Mouse (Mus musculus): ENCODE measurements around the gene Zfp248. TPM values are rescaled to one million over a fixed set of nuclear protein-coding genes. Genes with fewer than 3 reads are reported as not detected.

The Zfp248 gene
- 10 to 100 TPM; 18.1 to 19.5 TPM for total RNA-seq (2021)
- long read RNA-seq, experiment 1, transcript Zfp248-201 (6 exons, 3,683 nt), result major isoform, 5 of 7 reads
- long read RNA-seq, experiment 1, partial matches to known transcripts, result 2 of 7 reads
- long read RNA-seq, experiment 1, other reads (novel, unspliced or antisense), result 0 of 7 reads
- long read RNA-seq, experiment 2, partial matches to known transcripts, result 0 of 2 reads
- long read RNA-seq, experiment 2, other reads (novel, unspliced or antisense), result 2 of 2 reads

DNA sequence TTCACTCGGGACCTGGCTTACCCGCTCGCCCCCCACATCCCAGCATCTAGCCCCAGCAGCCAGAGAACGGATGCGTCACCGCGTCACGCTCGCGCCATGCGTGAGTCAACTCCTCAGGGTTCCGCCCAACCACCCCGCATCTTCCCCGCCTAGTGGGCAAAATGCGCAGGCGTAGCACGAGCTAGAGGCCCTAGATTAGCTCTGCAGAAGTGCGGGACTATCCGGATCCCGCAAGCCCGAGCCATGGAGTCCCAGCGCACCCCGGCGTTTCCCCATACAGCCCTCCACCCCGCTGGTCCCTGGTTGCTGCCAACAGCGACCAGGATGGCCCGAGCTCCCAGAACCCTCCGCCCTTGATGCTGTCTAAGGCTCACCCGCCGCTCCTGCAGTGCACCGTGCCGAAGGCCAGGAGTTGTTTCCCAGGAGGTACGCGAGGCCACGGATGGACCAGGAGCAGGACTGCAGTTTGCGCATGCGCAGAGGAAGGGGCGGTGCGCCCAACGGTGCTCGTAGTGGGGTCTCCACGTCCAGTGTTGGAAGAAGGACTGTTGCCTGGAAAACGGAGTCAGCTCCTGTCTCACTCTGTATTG is at the start of gene Zfp248:
Zfp248 (minus strand) TSS at position 487 of the 590 bp plus-strand sequence.
- peak; percentile 60 for TF ChIP-seq CTCF (IDR thresholded peaks at IDR 0.05)
- Histone ChIP-seq H3K27ac (peak within 1 kb of the TSS; percentile 100), H3K4me3 (peak within 1 kb of the TSS; percentile 92)
- peak; percentile 93 to 94 for DNase-seq (ENCODE audit: extremely low spot score in 1 of 2, low spot score in 2 of 2)
- intact Hi-C loops (cut with DNase I), result loop anchor here (1.0 kb wide), 2 partner anchors 24 to 36 kb away; partner anchors contain the start of genes Bms1 and Zfp9

- no peak for TF ChIP-seq CTCF (IDR thresholded peaks at IDR 0.05)
- Histone ChIP-seq H3K4me3 (no peak overlapping the region), H3K27ac (no peak overlapping the region)
- DNase-seq (ENCODE audit: extremely low spot score in 1 of 2, low spot score in 2 of 2), result no peak
- intact Hi-C loops (cut with DNase I), result no loop called here
Measured at GRCm38 (mm10) chr6:118499010-118499409, 43.7 kb upstream of the Zfp248 start.

GRCm38 (mm10) chr6:118482125-118482524 is 26.8 kb upstream of the Zfp248 start:
- no peak for DNase-seq (ENCODE audit: extremely low spot score in 1 of 2, low spot score in 2 of 2)
- H3K4me3 ChIP-seq, result no peak overlapping the region
- intact Hi-C loops (cut with DNase I), result no loop called here
- no peak for TF ChIP-seq CTCF (IDR thresholded peaks at IDR 0.05)
- no peak overlapping the region for H3K27ac ChIP-seq

GRCm38 (mm10) chr6:118478957-118479708 is 23.8 kb upstream of the Zfp248 start, which contains the start of gene Zfp9:
Gene Zfp9, minus strand, starts transcription at chr6:118479320.
- peak within 1 kb of the TSS; percentile 88 for H3K27ac ChIP-seq
- TF ChIP-seq CTCF (IDR thresholded peaks at IDR 0.05), result no peak
- peak; percentile 86 for DNase-seq (ENCODE audit: extremely low spot score in 1 of 2, low spot score in 2 of 2)
- intact Hi-C loops (cut with DNase I), result loop anchor here (1.0 kb wide), 1 partner anchor 24 kb away; the partner anchor contains the start of gene Zfp248
- peak within 1 kb of the TSS; percentile 71 for H3K4me3 ChIP-seq

GRCm38 (mm10) chr6:118477875-118478785 is 22.8 kb upstream of the Zfp248 start:
- Histone ChIP-seq H3K4me3 (peak overlapping the region; percentile 71), H3K27ac (peak overlapping the region; percentile 88)
- intact Hi-C loops (cut with DNase I), result no loop called here
- no peak for DNase-seq (ENCODE audit: extremely low spot score in 1 of 2, low spot score in 2 of 2)
- no peak for TF ChIP-seq CTCF (IDR thresholded peaks at IDR 0.05)

- Histone ChIP-seq H3K27ac (no peak overlapping the region), H3K4me3 (no peak overlapping the region)
- intact Hi-C loops (cut with DNase I), result no loop called here
- no peak for DNase-seq (ENCODE audit: extremely low spot score in 1 of 2, low spot score in 2 of 2)
- TF ChIP-seq CTCF (IDR thresholded peaks at IDR 0.05), result no peak
Measured at GRCm38 (mm10) chr6:118462069-118462705, 6.9 kb upstream of the Zfp248 start.

DNA sequence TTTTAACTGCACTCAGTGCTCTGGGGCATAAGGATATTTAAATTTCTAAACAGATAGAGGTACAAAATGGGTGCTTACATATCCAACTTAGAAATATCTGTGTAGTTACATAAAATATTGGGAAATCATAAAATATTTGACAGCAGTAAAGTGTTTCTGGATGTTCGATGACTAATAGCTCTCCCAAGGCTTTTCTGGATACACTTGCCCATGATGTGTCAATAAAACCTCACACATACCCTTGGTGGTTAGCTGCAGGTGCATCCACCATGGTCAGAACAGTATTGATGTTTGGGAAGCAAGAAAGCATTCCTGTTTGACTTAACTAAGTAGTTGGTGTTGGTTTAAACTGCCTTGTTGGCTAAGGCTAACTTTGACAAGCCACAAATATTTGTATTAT is 2.4 kb upstream of the Zfp248 start:
- no peak for TF ChIP-seq CTCF (IDR thresholded peaks at IDR 0.05)
- DNase-seq (ENCODE audit: extremely low spot score in 1 of 2, low spot score in 2 of 2), result no peak
- H3K4me3 ChIP-seq, result no peak overlapping the region
- H3K27ac ChIP-seq, result no peak overlapping the region
- intact Hi-C loops (cut with DNase I), result no loop called here

- peak in 1 of 2 experiments; percentile 33 for DNase-seq (ENCODE audit: extremely low spot score in 1 of 2, low spot score in 2 of 2)
- H3K27ac ChIP-seq, result peak overlapping the region; percentile 100
- TF ChIP-seq CTCF (IDR thresholded peaks at IDR 0.05), result no peak
- intact Hi-C loops (cut with DNase I), result no loop called here
- peak overlapping the region; percentile 92 for H3K4me3 ChIP-seq
Measured at GRCm38 (mm10) chr6:118454452-118454851, 876 bp downstream of the Zfp248 start.

DNA sequence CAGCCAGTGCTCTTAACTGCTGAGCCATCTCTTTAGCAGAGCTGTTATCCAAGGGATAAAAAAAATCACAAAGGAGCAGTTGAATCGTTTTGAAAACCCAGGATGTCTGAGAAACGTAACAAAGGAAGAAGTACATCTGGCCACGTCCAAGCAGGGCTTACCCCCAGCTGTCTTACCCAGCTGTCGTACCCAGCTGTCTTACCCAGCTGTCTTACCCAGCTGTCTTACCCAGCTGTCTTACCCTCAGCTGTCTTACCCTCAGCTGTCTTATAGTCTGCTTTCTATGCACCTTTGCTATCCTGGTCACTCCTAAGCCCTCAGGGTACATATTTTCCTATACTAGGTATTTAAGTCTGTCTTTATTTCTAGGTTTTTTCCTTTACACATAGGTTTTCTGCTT is 23.8 kb downstream of the Zfp248 start:
- intact Hi-C loops (cut with DNase I), result no loop called here
- H3K4me3 ChIP-seq, result no peak overlapping the region
- DNase-seq (ENCODE audit: extremely low spot score in 1 of 2, low spot score in 2 of 2), result no peak
- no peak for TF ChIP-seq CTCF (IDR thresholded peaks at IDR 0.05)
- H3K27ac ChIP-seq, result no peak overlapping the region

- H3K4me3 ChIP-seq, result no peak overlapping the region
- intact Hi-C loops (cut with DNase I), result no loop called here
- H3K27ac ChIP-seq, result no peak overlapping the region
- TF ChIP-seq CTCF (IDR thresholded peaks at IDR 0.05), result no peak
- no peak for DNase-seq (ENCODE audit: extremely low spot score in 1 of 2, low spot score in 2 of 2)
Measured at GRCm38 (mm10) chr6:118426666-118427065, 28.7 kb downstream of the Zfp248 start.
